Mouse (Mus musculus) thymus, postnatal 14 days (tissue): Measurements from ENCODE around the gene Astn2.

ENCODE experiments used
- DNase-seq: peaks from one replicate; pipeline ENCODE4 v3.0.0; 2021

Gene Astn2

GRCm38 (mm10) chr4:66157439-66158113 lies 246.8 kb downstream of the Astn2 start:
- no peak for DNase-seq

- DNase-seq: no peak
Measured at GRCm38 (mm10) chr4:66146546-66146945, 257.9 kb downstream of the Astn2 start.

- no peak for DNase-seq
Measured at GRCm38 (mm10) chr4:66126181-66126580, 278.2 kb downstream of the Astn2 start.

GRCm38 (mm10) chr4:66122766-66123358 lies 281.5 kb downstream of the Astn2 start:
- no peak for DNase-seq

GRCm38 (mm10) chr4:66114243-66114642 lies 290.2 kb downstream of the Astn2 start:
- DNase-seq: no peak

GRCm38 (mm10) chr4:66102037-66102436 lies 302.4 kb downstream of the Astn2 start:
- DNase-seq: no peak

GRCm38 (mm10) chr4:66097629-66098028 lies 306.8 kb downstream of the Astn2 start:
- no peak for DNase-seq

GRCm38 (mm10) chr4:66096104-66096503 lies 308.3 kb downstream of the Astn2 start:
- no peak for DNase-seq

- DNase-seq: no peak
Measured at GRCm38 (mm10) chr4:66057161-66057560, 347.2 kb downstream of the Astn2 start.

- no peak for DNase-seq
Measured at GRCm38 (mm10) chr4:66055690-66056089, 348.7 kb downstream of the Astn2 start.

- no peak for DNase-seq
Measured at GRCm38 (mm10) chr4:66043014-66043672, 361.3 kb downstream of the Astn2 start.

GRCm38 (mm10) chr4:66033826-66034225 lies 370.6 kb downstream of the Astn2 start:
- DNase-seq: no peak

- no peak for DNase-seq
Measured at GRCm38 (mm10) chr4:66031320-66031870, 373.0 kb downstream of the Astn2 start.

- no peak for DNase-seq
Measured at GRCm38 (mm10) chr4:66029901-66030300, 374.5 kb downstream of the Astn2 start.

GRCm38 (mm10) chr4:66027866-66028265 lies 376.5 kb downstream of the Astn2 start:
- no peak for DNase-seq

- DNase-seq: no peak
Measured at GRCm38 (mm10) chr4:66025393-66026062, 378.9 kb downstream of the Astn2 start.

GRCm38 (mm10) chr4:66002936-66003335 lies 401.5 kb downstream of the Astn2 start:
- no peak for DNase-seq

- DNase-seq: no peak
Measured at GRCm38 (mm10) chr4:65983643-65984042, 420.8 kb downstream of the Astn2 start.

- DNase-seq: no peak
Measured at GRCm38 (mm10) chr4:65982882-65983281, 421.5 kb downstream of the Astn2 start.

GRCm38 (mm10) chr4:65976251-65976650 lies 428.2 kb downstream of the Astn2 start:
- no peak for DNase-seq

GRCm38 (mm10) chr4:65972395-65972794 lies 432.0 kb downstream of the Astn2 start:
- no peak for DNase-seq

- DNase-seq: no peak
Measured at GRCm38 (mm10) chr4:65969318-65969717, 435.1 kb downstream of the Astn2 start.

GRCm38 (mm10) chr4:65964604-65965003 lies 439.8 kb downstream of the Astn2 start:
- DNase-seq: no peak
